Mouse (Mus musculus) lung, postnatal 4 days (tissue): ENCODE measurements around the gene Skap1.
A peak's percentile ranks its signal among the peaks of the same experiment; 100 is the strongest.

Experiments
- DNase-seq, 2 experiments: peaks; one replicate each; pipeline ENCODE4 v3.0.0; 2021

Skap1 gene

DNA sequence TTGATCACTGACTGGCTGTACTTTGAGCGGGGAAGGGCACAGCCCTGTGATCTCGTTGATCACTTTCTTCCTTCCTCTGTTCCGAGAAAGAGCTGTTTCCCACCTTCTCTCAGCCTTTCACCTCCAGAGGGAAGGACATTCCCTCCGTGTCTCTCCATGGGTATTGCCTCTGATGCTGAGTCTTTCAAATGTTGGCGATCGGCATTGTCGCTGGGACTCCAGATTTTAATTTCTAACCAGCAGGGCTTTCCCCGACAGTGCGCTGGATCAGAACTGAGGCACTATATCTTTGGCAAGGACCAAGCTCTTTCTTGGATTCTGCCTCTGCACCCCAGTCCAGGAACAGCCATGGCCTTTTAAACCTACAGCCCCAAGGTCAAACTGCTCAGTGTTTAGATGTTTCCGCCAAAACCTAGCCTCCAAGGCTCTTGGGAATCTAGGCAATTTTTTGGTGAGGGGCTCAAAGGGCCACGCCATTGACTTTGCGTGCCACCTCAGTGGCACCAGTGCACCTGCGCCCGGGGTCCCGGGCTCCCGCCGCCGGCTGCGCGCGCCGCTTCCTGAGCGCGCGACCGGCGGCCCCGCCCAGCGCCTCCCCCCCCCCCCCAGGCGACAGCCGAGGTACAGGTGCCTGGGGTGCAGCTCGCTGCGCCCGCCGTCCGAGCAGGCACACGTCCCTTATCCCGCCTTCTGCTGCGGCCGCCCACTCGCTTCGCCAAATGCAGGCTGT is at the start of gene Skap1:
Skap1 (plus strand) TSS at position 608 of the 730 bp plus-strand sequence.
- DNase-seq, result no peak

GRCm38 (mm10) chr11:96421074-96421473 is 43.3 kb upstream of the Skap1 start:
- DNase-seq, result no peak

DNA sequence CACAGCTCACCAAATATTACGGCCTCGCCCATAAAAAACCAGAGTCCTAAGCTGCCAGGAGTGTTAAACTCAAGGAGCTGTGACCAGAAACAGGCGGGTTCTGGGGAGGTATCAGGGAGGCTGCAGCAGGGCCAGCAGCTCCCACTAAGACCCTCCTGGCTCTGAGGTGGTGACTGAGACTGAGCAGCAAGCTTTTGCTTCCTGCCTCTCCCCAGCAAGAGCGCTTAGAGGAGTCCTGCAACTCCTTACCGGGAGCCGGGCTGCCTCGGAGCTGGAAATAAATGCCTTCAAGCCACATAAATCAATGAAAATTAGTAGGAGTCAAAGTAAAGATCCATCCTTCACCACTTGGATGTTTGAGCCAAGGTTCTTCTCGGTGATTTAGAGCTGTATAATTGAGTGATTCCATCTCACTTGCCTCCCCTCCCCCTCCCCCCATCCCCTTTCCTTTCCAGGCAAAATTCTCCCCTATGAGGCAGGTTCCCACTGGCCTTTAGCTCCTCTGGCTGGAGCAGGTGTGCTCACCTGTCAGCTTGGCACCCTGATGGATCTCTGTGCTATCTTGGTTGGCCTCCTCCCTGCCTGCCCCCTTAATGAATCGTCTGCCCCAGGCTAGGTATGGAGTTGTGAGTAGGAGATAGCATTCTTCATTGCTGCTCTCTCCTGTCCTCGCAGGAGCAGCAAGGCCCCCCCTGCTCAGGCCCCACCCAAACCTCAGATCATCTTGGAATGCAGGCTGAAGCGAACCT is 42.7 kb upstream of the Skap1 start:
- no peak for DNase-seq

GRCm38 (mm10) chr11:96425193-96425592 is 39.2 kb upstream of the Skap1 start:
- no peak for DNase-seq

DNA sequence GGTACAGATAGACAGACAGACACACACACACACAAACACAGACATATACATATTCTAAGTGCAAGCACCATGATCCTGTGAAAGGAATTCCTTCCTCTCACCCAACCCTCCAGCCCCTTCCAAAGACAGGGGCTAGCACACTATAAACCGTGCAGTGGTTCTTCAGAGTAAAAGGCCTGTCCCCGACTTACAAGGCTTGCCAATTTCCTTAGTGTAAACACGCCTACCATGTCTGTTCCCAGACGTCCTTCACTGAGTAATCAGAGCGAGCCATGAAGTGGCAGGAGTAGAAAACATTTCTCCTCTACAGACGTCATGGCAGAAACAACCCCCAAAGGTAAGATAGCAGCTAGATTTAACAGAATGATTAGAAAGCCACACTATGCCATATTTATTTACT is 38.2 kb upstream of the Skap1 start:
- DNase-seq, result no peak

- DNase-seq, result peak in 1 of 2 experiments; percentile 51
Observed at GRCm38 (mm10) chr11:96426805-96427204, 37.6 kb upstream of the Skap1 start.

DNA sequence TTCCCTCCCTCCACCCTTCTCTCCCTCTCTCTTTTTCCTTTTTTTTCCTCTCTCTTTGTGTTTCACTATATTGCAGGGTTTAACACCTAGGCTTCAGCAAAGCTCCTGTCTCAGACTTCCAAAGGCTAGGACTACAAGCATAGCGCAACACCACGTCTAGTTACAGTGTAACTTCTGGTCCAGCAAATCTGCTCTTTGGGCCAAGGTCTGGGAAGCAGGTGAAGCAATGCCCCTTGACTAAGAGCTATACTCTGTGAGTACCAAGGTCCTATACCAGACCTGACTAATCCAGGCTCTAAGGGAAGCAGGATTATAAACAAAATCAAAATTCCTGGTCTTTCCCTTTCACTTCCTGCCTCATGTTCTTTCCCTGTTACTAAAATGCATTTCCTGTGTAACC is 35.3 kb upstream of the Skap1 start:
- DNase-seq, result no peak

DNA sequence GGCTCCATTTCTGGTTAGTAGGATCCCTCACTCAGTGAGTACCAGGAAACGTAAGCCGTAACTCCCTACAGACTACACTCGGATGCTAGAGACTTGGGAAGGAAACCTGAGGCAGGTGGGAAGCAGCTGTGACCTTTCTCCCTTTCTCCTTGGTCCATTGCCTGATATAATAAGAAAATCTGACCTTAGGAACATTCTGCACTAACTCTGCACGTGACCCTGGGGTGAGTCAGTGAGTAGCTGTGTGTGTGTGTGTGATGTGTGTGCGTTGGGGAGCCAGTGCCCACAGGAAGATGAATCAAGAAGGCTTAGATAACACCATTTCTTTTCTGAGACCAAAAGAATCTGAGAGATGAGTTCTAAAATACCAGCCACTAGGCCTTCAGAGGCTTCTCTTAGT is 34.5 kb upstream of the Skap1 start:
- DNase-seq, result no peak

DNA sequence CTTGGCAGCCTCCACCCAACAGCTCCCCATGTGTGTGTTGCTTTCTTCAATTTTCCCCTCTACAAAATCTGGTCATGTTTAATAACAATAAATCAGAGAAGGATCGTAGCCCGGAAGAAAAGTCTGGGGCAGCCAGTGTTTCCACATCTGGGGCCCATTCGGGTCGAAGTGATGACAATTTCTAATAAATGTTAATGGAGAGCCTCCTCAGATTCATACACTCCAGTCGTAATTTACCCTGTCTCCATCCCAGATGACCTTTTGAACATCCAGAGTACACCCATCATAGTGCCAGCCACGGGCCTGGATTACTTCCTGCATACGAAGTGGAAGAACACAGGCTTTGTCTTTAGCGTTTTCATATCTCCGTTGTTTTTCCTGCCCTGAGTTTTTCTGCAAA is 32.5 kb upstream of the Skap1 start:
- no peak for DNase-seq

- DNase-seq, result no peak
Observed at GRCm38 (mm10) chr11:96434888-96435287, 29.5 kb upstream of the Skap1 start.

DNA sequence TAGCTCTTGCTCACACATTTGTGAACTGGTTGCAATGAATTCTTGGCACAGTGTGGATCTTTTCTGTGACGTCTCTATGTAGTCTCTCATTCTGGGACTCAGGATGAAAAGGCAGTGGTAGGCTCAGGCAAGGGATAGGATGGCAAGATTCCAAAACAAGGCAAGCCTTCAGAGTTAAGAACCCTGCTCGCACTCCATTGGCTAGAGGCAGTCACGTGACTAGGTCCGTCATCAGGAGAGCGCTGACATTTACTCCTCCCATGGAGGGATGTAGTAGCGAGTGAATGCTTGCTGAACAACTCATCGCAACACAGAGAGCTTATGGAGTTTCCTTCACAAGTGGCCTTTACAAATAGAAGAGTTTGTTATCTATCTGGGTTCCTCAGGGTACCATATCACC is 27.9 kb upstream of the Skap1 start:
- DNase-seq, result peak; percentile 34 to 37

GRCm38 (mm10) chr11:96438787-96439186 is 25.6 kb upstream of the Skap1 start:
- peak; percentile 58 to 73 for DNase-seq

GRCm38 (mm10) chr11:96441546-96442185 is 22.7 kb upstream of the Skap1 start:
- DNase-seq, result no peak

GRCm38 (mm10) chr11:96442468-96442867 is 21.9 kb upstream of the Skap1 start:
- no peak for DNase-seq

- no peak for DNase-seq
Observed at GRCm38 (mm10) chr11:96447931-96448330, 16.5 kb upstream of the Skap1 start.

DNA sequence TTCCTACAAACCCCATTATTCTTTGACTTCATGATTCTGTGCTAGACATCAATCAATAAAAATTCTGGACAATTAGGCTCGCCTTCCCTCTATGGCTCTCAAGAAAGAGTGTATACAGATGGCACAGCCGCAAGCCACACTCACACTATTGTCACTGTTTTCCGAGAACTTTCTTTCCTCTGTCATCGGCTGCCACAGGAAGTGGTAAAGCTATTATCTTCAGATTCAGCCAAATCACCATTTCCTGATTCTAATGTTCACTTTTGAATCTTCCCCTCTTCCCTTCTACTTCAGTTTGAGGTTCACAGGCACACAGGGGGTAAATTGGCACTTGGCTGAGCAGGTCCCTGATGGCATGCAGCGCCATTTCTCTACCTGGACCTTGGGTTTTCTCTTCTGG is 9.3 kb upstream of the Skap1 start:
- no peak for DNase-seq

- DNase-seq, result no peak
Observed at GRCm38 (mm10) chr11:96455699-96456326, 8.6 kb upstream of the Skap1 start.

DNA sequence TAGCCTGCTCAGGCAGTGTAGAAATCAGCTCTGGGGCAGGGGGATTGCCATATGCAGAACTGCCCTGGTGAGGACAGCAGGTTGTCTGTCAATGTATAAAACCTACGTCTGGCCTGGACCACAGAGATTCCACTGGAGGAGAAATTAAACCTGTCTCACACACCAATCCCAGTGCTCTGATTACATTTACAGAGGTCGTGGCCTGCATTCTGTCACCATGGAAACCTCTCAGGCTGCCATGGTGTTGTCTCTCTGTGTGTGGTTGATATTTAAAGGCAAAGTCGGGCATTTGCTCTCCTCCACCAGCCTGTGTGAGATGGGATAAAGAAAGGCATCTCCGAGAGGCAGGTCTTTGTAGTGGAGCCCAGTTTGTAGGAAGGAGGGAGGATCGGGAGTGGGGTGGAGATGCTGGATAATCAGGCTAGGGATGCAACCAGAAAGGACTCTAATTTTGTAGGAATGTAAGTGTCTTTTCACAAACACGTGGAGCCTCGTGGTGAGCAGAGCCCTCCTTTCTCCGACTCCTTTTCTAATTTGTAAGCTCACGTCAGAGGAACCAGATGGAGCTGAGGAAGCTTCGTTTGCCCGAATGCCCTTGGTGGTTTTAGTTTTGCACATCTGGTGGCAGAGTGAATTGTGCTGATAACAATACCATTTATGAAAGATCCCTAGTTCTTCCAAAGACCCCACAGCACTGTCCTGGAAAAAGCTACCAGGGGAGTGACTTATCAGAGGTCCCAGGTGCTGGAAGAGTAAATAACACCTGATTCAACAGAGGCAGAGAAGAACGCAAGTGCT is 7.7 kb upstream of the Skap1 start:
- DNase-seq, result no peak

DNA sequence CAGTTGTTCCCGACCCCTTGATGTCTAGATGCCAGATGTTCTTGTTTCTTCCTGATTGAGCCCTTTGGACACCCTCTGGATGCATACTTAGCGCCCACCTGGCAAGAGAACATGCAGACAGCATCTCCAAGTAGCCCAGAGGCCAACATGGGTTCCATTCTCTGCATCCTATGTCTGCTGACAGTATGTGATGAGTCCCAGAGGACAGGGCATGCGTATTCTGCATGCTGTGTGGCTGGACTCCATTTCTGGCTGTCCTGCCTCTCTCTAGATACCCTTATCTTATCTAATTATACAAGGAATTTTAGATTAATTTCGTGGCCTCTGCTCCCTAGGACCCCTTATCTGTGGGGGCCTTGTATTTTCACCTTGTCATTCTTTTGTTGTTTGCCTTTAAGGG is 2.6 kb upstream of the Skap1 start:
- no peak for DNase-seq

DNA sequence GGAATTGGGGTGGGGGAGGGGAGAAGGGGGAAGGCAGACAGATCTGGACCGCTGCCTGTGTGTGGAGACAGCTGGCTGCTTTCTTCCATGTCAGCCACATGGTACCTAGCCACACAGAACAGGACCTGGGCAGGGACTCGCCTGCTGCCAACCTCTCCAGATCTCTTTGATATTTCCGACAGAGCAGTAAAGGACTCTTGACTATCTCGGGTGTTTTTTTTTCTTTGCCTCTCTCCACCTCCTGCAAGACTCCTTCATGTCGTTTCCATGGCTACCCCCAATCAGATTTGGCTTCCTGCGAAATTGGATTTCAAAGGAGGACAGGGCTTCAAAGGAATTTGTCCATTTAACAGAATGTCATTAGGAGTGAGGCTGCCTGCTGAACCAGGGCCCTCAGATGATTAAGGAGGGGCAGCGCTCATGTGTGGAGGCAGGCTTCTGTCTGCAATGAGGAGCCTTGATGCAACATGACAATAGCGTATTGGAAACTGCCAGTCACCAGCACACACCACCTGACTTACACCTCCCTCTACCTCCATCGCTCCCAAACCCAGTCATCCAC is 2.1 kb upstream of the Skap1 start:
- DNase-seq, result no peak

DNA sequence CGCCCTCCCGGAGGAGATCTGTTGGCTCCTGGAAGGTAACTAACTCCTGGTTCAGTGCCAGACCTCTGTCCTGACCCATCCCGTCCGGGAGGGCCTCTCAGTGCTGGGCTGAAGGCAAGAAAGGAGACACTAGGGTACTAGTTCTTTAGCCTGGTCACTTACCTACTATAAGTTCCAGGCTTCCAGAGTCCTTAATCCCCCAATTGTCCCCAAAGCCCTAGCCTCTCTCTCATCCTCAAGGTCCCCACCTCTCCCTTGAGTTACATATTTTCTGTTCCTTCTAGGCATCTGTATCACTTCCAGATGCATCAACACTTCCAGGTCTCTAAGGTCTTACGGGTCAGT is 295 bp downstream of the Skap1 start:
- DNase-seq, result no peak

- DNase-seq, result no peak
Observed at GRCm38 (mm10) chr11:96465426-96466056, 1.1 kb downstream of the Skap1 start.
